Mouse (Mus musculus) heart, postnatal 0 days (tissue): ENCODE measurements at regions not wholly inside any gene's neighbourhood (a gene's known extent, or its start where the extent isn't known, plus 50 kb on each side); places are given as distances from the start of the nearest gene placed in this dataset.

ENCODE experiments used
- CTCF ChIP-seq: IDR thresholded peaks from 2 replicates; pipeline ENCODE4 v1.5.1; 2016; ENCODE audit warnings: antibody characterized with exemption, control low read depth, low read depth
- EP300 ChIP-seq: IDR thresholded peaks from 2 replicates; pipeline ENCODE4 v1.6.1; 2016; ENCODE audit warnings: antibody characterized with exemption, low read depth

- no peak for TF ChIP-seq CTCF
- TF ChIP-seq EP300, result no peak
Observed at GRCm38 (mm10) chr2:172710641-172711040, 161.2 kb downstream of the Tfap2c start.
